Mouse (Mus musculus): Measurements from ENCODE around the gene Arfgef2. TPM values are rescaled to one million over a fixed set of nuclear protein-coding genes. Genes with fewer than 3 reads are reported as not detected.

Gene Arfgef2
- polyA plus RNA-seq, 1 experiment from 2014 or later: 4.1 TPM

DNA sequence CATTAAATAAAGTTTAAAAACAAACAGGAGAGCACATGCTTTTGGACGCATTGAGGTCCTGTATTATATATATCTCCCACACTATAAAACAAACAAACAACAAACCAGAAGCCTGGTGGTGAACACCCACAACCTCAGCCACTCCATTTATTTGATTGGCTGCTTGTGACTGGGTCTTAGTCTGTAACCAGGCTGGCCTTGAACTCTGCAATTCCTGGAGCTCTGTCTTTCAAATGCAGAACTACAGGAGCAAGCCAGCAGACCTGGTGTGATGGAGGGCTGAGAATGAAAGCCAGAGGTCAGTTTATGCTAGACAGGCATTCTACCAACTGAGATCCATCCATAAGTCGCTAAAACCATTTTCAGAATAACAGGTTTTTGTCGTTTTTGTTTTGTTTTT lies 94.4 kb downstream of the Arfgef2 start:
- Histone ChIP-seq H3K4me3 (no peak overlapping the region), H3K9me3 (no peaks in the 10 kb centered on the region), H3K27ac (no peak overlapping the region), H3K4me1 (peaks cover 2% of the 10 kb centered on the region), H3K27me3 (no peaks in the 10 kb centered on the region), H3K9ac (no peak overlapping the region), H3K4me2 (replicated peaks) (no peak overlapping the region), H3K36me3 (peaks cover 5% of the 10 kb centered on the region; the same call in 1 of the 2 replicates)
- 68% methylated on average over 3 of the region's 3 CpGs for WGBS
- ATAC-seq (ENCODE audit: low FRiP score, low read depth): no peak

DNA sequence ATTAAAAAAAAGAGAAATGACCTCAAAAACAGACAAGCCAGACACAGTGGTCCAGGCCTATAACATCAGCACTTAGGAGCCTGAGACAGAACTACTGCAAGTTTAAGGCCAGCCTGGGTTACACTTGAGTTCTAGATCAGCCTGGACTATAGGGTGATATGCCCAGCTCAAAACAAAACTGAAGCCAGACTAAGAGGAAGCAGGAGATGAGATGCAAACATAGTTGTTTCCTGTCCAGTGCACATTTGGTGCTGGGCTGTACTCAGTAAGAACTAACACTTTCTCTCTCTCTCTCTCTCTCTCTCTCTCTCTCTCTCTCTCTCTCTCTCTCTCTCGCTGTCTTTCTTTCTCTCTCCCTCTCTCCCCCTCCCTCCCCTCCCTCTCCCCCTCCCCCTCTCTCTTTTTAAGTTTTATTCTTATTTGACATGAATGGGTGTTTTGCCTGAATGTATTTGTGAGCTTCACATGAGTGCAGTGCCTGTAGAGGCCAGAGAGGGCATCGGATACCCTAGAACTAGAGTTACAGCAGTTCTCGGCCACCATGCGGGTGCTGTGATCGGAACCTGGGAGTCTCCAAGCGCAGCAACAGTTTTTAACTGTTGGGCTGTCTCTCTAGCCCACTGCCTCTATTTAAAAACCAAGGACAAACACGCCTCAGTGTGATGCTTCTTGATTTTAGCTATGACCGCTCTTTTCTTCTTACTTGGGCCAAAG lies 95.6 kb downstream of the Arfgef2 start:
- no peak for ATAC-seq (ENCODE audit: low FRiP score, low read depth)
- 0 out of 2 replicates have a peak, but pooled peaks cover 2% of the 10 kb centered on the region for H3K36me3 ChIP-seq
- no peak overlapping the region for H3K27ac ChIP-seq
- H3K4me2 ChIP-seq (replicated peaks): no peak overlapping the region
- no peaks in the 10 kb centered on the region for H3K9me3 ChIP-seq
- H3K4me1 ChIP-seq: no peaks in the 10 kb centered on the region
- H3K27me3 ChIP-seq: no peaks in the 10 kb centered on the region
- no peak overlapping the region for H3K9ac ChIP-seq
- H3K4me3 ChIP-seq: no peak overlapping the region
- WGBS: 83% methylated on average over 8 of the region's 8 CpGs

DNA sequence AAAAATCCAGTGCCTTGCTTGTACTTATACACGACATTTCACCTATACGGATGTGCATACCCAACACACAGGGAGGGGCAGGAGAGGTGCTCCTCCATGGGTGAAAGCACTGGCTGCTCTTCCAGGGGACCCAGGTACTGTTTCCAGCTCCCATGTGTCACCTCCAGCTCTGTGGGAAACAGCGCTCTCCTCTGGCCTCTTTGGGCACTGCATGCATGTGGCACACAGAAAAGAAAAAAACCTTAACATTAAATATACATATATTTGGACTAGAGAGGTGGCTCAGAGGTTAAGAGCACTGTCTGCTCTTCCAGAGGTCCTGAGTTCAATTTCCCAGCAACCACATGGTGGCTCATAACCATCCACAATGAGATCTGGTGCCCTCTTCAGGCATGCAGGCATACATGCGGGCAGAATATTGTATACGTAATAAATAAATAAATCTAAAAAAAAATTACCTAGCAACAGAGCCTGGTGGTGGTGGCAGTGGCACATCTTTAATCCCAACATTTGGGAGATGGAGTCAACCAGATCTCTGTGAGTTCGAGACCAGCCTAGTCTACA lies 98.4 kb downstream of the Arfgef2 start:
- Histone ChIP-seq H3K27me3 (no peaks in the 10 kb centered on the region), H3K9ac (no peak overlapping the region), H3K4me2 (replicated peaks) (no peak overlapping the region), H3K4me3 (no peak overlapping the region), H3K4me1 (peaks cover 13% of the 10 kb centered on the region), H3K36me3 (peaks cover 3% of the 10 kb centered on the region; the same call in 1 of the 2 replicates), H3K27ac (no peak overlapping the region), H3K9me3 (no peaks in the 10 kb centered on the region)
- WGBS: 92% methylated on average over 6 of the region's 6 CpGs
- ATAC-seq (ENCODE audit: low FRiP score, low read depth): no peak

DNA sequence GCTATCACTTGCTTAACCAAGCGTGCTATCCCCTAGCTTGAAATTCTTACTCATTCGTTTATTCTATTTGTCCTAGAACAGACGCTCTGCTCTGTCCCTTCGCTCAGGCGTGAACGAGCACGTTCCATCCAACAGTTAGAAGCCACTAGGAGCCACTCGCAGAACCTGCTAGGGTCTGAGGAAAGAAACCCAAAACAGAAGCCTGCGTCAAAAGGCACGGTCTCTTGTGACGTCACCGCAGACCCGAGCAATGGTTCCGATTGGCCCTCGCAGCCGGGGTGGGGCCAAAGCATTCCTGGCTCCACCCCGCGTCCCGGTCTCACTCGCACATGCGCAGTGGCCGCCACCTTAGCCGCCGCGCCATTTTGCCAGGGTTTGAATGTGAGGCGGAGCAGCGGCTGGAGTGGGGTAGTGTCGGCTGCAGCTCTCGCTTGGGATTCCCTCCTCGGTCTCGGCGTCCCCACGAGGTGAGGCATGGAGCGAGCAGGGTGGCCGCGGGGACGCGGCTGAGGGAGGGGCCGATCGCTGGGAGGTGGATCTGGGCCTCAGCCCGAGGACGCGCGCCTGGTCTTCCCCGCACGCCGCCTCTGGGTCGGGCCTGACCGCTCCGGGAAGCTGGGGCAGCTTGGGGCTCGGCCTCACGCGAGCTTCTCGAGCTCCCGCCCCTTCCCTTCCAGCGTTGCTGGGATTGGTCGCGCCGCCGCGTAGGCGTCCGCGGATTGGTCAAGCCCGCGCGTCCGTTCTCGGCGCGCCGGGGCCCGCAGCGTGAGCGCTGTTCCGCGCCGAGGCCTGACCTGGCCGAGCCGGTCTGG lies 100.5 kb downstream of the Arfgef2 start, which contains the start of gene Cse1l:
TSS of gene Cse1l (plus strand) at position 330 of the 812 bp plus-strand sequence.
- no peaks in the 10 kb centered on the region for H3K27me3 ChIP-seq
- H3K4me1 ChIP-seq: peaks cover 13% of the 10 kb centered on the region
- H3K36me3 ChIP-seq: peaks cover 12% of the 10 kb centered on the region
- peak within 1 kb of the TSS; percentile 90 for H3K9ac ChIP-seq
- peak within 1 kb of the TSS; percentile 86 for H3K4me3 ChIP-seq
- peak within 1 kb of the TSS; percentile 98 for H3K27ac ChIP-seq
- no peaks in the 10 kb centered on the region for H3K9me3 ChIP-seq
- peak; percentile 96 for ATAC-seq (ENCODE audit: low FRiP score, low read depth)
- peak within 1 kb of the TSS; percentile 97 for H3K4me2 ChIP-seq (replicated peaks)
- WGBS: under 1% methylated on average over 80 of the region's 80 CpGs

DNA sequence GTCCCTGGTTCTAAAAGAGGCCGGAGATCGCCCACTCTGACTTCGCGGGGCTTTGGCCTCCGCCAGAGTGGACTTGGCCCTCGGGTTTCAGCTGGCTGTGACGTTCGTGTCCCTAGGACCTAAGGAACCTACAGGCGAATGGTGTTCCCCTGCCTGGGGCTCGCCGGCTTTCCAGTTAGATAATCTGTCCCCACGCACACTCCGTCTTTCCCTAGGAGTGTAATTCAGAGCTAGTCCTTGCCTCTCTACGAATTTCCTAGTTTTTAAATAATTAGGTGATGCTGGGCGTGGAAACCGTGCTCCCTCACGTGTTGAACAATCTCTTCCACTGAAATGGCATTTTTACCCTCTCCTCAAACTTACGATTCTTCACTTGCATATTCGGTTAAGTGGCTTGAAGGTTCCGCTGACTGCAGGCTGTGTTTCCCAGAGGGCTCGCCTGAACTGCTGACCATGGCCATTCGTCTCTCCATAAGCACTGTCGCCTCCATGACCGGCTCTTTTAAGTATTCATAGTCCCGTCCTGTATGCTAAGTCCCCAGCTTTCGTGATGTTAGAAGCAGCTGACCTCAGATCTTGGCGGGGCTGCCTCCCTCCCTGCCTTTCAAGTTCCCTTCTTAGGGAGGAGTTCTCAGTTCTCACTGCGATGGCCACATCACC lies 101.3 kb downstream of the Arfgef2 start:
- H3K4me2 ChIP-seq (replicated peaks): peak overlapping the region; percentile 97
- H3K27ac ChIP-seq: peak overlapping the region; percentile 98; the same call in 1 of the 2 replicates
- under 1% methylated on average over 28 of the region's 28 CpGs for WGBS
- peaks cover 12% of the 10 kb centered on the region for H3K36me3 ChIP-seq
- ATAC-seq (ENCODE audit: low FRiP score, low read depth): peak; percentile 34
- peak overlapping the region; percentile 90 for H3K9ac ChIP-seq
- peaks cover 13% of the 10 kb centered on the region for H3K4me1 ChIP-seq
- H3K9me3 ChIP-seq: no peaks in the 10 kb centered on the region
- no peaks in the 10 kb centered on the region for H3K27me3 ChIP-seq
- peak overlapping the region; percentile 86 for H3K4me3 ChIP-seq

DNA sequence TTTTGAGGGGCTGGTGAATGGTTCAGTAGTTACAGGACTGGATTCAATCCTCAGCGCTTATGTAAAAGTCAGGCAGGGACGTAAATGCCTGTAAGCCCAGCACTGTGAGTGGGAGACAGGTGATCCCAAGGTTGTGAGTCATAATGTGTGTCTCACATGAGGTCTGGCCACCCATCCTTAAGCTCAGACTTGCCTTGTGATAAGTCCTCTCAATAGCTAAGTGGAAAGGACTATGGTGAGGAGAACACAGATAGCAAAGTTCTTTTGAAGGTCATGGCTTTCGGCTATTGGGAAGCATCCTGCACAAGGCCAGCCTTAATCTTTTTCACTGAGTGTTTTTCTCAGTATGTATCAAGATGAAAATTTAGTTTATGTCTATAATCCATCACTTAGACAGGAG lies 104.3 kb downstream of the Arfgef2 start:
- Histone ChIP-seq H3K9ac (no peak overlapping the region), H3K36me3 (peaks cover 12% of the 10 kb centered on the region), H3K4me1 (peaks cover 13% of the 10 kb centered on the region), H3K27me3 (no peaks in the 10 kb centered on the region), H3K27ac (no peak overlapping the region), H3K9me3 (no peaks in the 10 kb centered on the region), H3K4me2 (replicated peaks) (no peak overlapping the region), H3K4me3 (no peak overlapping the region)
- ATAC-seq (ENCODE audit: low FRiP score, low read depth): no peak
- 94% methylated on average over 3 of the region's 3 CpGs for WGBS

DNA sequence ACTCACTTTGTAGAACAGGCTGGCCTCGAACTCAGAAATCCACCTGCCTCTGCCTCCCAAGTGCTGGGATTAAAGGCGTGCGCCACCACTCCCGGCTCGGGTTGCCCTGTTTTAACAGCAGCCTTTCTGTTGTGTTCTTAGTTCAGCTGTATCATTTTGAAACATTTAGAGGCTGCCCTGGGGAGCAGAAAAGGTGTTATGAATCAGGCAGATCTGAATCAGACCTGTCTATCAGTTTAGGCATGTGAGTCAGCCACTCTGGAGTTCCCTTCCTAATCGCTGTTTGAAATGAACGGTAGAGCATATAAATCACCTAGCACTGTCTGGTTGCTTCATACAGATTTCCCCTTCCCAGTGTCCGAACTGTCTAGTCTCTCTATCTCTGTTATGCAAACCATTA lies 105.1 kb downstream of the Arfgef2 start:
- Histone ChIP-seq H3K9me3 (no peaks in the 10 kb centered on the region), H3K4me3 (no peak overlapping the region), H3K4me1 (peaks cover 13% of the 10 kb centered on the region), H3K27me3 (no peaks in the 10 kb centered on the region), H3K27ac (no peak overlapping the region), H3K36me3 (peaks cover 12% of the 10 kb centered on the region), H3K4me2 (replicated peaks) (no peak overlapping the region), H3K9ac (no peak overlapping the region)
- 90% methylated on average over 8 of the region's 8 CpGs for WGBS
- no peak for ATAC-seq (ENCODE audit: low FRiP score, low read depth)

DNA sequence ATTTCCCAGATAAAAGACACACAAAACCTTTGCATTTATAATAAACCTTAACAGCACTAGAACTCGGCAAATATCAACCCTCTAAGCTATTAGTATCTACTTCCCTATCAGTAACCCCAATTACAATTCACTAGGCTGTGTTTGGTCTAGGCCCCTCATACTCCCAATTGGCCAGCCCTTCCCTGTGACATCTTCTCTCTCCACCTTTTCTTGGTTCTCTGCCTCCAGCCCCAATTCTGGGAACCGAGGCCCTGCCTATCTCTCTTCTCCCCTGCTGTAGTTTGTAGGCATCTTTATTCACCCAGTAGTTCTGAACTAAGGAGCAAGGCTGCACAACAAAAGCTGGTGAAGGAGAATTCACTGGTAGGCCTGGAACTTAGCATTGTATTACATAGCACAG lies 118.6 kb downstream of the Arfgef2 start:
- 87% methylated on average over 2 of the region's 2 CpGs for WGBS
- no peaks in the 10 kb centered on the region for H3K9me3 ChIP-seq
- no peak overlapping the region for H3K27ac ChIP-seq
- no peaks in the 10 kb centered on the region for H3K27me3 ChIP-seq
- no peak overlapping the region for H3K4me3 ChIP-seq
- no peaks in the 10 kb centered on the region for H3K4me1 ChIP-seq
- ATAC-seq (ENCODE audit: low FRiP score, low read depth): no peak
- H3K4me2 ChIP-seq (replicated peaks): no peak overlapping the region
- H3K9ac ChIP-seq: no peak overlapping the region
- H3K36me3 ChIP-seq: peaks cover 87% of the 10 kb centered on the region

DNA sequence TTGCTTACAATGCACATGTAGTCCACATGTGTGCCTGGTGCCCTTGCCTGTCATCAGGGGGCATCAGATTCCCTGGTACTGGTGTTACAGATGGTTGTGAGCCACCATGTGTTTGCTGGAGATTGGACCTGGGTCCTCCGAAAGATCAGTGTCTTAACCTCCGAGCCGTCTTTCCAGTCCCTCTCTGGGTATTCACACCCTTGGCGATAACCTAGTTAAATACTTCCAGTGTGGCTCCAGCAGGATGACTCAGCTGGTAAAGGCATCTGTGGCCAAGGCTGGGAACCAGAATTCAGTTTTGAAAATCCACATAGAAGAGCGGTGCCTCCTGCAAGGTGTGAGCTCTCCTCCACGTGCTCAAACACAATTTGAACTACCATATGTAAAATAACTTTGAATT lies 128.6 kb downstream of the Arfgef2 start:
- WGBS: 95% methylated on average over 6 of the region's 6 CpGs
- H3K9ac ChIP-seq: no peak overlapping the region

DNA sequence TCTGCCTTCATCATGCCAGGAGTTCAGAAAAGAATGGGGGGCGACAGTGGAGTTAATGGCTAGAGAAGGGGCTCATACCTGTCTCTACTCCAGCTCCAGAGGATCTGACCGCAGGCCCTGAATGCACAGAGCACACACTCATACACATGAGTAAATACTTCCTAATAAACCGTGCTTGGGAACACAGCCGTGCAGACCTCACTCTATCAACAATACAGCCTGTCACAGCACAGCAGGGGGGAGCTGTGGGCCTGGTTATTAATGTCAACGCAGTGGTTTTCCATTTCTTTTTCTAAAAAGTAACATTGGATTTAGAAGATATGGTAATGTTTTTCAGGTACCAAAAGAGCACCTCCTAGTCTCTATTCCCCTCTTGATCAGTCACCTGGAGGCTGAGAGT lies 129.0 kb downstream of the Arfgef2 start:
- no peaks in the 10 kb centered on the region for H3K9me3 ChIP-seq
- no peak overlapping the region for H3K4me3 ChIP-seq
- WGBS: 85% methylated on average over 5 of the region's 5 CpGs
- H3K36me3 ChIP-seq: peaks cover 93% of the 10 kb centered on the region
- H3K4me2 ChIP-seq (replicated peaks): no peak overlapping the region
- ATAC-seq (ENCODE audit: low FRiP score, low read depth): no peak
- no peak overlapping the region for H3K9ac ChIP-seq
- H3K27ac ChIP-seq: no peak overlapping the region
- H3K27me3 ChIP-seq: no peaks in the 10 kb centered on the region
- no peaks in the 10 kb centered on the region for H3K4me1 ChIP-seq

More for the DNA sequence above, 128.6 kb downstream of the Arfgef2 start:
- H3K4me1 ChIP-seq: no peaks in the 10 kb centered on the region
- peaks cover 93% of the 10 kb centered on the region for H3K36me3 ChIP-seq
- no peak overlapping the region for H3K27ac ChIP-seq
- no peak for ATAC-seq (ENCODE audit: low FRiP score, low read depth)
- H3K4me3 ChIP-seq: no peak overlapping the region
- H3K4me2 ChIP-seq (replicated peaks): no peak overlapping the region
- H3K9me3 ChIP-seq: no peaks in the 10 kb centered on the region
- H3K27me3 ChIP-seq: no peaks in the 10 kb centered on the region

DNA sequence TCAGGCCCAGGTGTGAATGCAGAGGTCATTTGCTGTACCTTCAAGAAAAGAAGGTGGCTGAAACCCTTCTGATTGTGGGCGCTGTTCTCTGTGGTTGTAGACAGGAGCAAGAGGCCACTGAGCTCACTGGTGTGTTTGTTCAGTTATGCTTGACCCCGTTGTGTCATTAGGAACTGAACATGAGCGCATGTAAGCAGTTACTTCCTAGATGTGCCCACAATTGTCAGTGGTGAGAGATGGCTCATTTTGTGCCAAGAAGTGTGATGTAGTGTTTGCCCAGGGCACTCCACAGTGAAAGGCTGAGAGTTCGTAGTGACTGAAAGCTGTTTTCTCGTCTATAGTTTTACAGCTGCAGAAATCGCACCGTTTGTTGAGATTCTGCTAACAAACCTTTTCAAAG lies 130.2 kb downstream of the Arfgef2 start:
- no peak overlapping the region for H3K27ac ChIP-seq
- no peak overlapping the region for H3K9ac ChIP-seq
- no peaks in the 10 kb centered on the region for H3K9me3 ChIP-seq
- no peaks in the 10 kb centered on the region for H3K27me3 ChIP-seq
- no peak overlapping the region for H3K4me2 ChIP-seq (replicated peaks)
- no peak overlapping the region for H3K4me3 ChIP-seq
- ATAC-seq (ENCODE audit: low FRiP score, low read depth): no peak
- WGBS: 94% methylated on average over 7 of the region's 7 CpGs
- peaks cover 92% of the 10 kb centered on the region for H3K36me3 ChIP-seq
- no peaks in the 10 kb centered on the region for H3K4me1 ChIP-seq

DNA sequence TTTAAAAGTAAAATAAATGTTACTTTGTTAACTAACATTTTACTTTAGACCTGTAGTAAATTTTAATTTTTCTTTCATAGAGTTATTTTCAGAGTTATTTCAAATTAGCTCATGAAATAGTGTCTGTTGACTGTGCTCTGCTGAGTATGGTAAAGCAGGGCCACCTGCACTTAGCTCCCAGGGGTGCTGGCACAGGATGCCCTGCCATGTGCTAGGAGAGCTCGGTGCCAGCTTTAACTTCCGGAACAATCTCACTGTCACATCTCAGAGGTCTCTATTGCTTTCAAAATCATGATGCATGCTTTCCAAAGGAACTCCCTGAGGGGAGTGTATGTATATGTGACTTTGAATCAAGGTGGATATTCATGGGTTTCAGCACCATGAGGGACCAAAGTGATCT lies 130.8 kb downstream of the Arfgef2 start:
- WGBS: 86% methylated on average over 2 of the region's 2 CpGs
- H3K9ac ChIP-seq: no peak overlapping the region
- H3K27me3 ChIP-seq: no peaks in the 10 kb centered on the region
- no peak overlapping the region for H3K27ac ChIP-seq
- no peak overlapping the region for H3K4me3 ChIP-seq
- no peaks in the 10 kb centered on the region for H3K4me1 ChIP-seq
- ATAC-seq (ENCODE audit: low FRiP score, low read depth): no peak
- no peaks in the 10 kb centered on the region for H3K9me3 ChIP-seq
- H3K36me3 ChIP-seq: peaks cover 92% of the 10 kb centered on the region
- H3K4me2 ChIP-seq (replicated peaks): no peak overlapping the region
